Mouse (Mus musculus) testis, postnatal 10 days (tissue): Measurements from ENCODE around the gene Pdgfra.

Experiments
- DNase-seq: peaks from one replicate; pipeline ENCODE4 v3.0.0; 2021; ENCODE audit warnings: low spot score

Pdgfra gene

GRCm38 (mm10) chr5:75155741-75156553 is 3.9 kb downstream of the Pdgfra start:
- peak; percentile 90 for DNase-seq

- DNase-seq: peak; percentile 58
Measured at GRCm38 (mm10) chr5:75156554-75157036, 4.5 kb downstream of the Pdgfra start.

- DNase-seq: no peak
Measured at GRCm38 (mm10) chr5:75157038-75157437, 4.9 kb downstream of the Pdgfra start.

GRCm38 (mm10) chr5:75160530-75161170 is 8.6 kb downstream of the Pdgfra start:
- DNase-seq: no peak

- no peak for DNase-seq
Measured at GRCm38 (mm10) chr5:75161586-75161985, 9.5 kb downstream of the Pdgfra start.

GRCm38 (mm10) chr5:75163289-75163951 is 11.3 kb downstream of the Pdgfra start:
- no peak for DNase-seq

- no peak for DNase-seq
Measured at GRCm38 (mm10) chr5:75164688-75165087, 12.6 kb downstream of the Pdgfra start.

- no peak for DNase-seq
Measured at GRCm38 (mm10) chr5:75169837-75170236, 17.7 kb downstream of the Pdgfra start.

GRCm38 (mm10) chr5:75171859-75172258 is 19.8 kb downstream of the Pdgfra start:
- no peak for DNase-seq

GRCm38 (mm10) chr5:75179249-75179648 is 27.2 kb downstream of the Pdgfra start:
- DNase-seq: no peak

GRCm38 (mm10) chr5:75179726-75180290 is 27.7 kb downstream of the Pdgfra start:
- DNase-seq: no peak

GRCm38 (mm10) chr5:75183653-75184052 is 31.6 kb downstream of the Pdgfra start:
- no peak for DNase-seq

- no peak for DNase-seq
Measured at GRCm38 (mm10) chr5:75184112-75184511, 32.0 kb downstream of the Pdgfra start.

GRCm38 (mm10) chr5:75184693-75185235 is 32.7 kb downstream of the Pdgfra start:
- no peak for DNase-seq

- DNase-seq: no peak
Measured at GRCm38 (mm10) chr5:75185584-75185983, 33.5 kb downstream of the Pdgfra start.

GRCm38 (mm10) chr5:75189319-75189987 is 37.4 kb downstream of the Pdgfra start:
- no peak for DNase-seq

GRCm38 (mm10) chr5:75193107-75193506 is 41.0 kb downstream of the Pdgfra start:
- DNase-seq: no peak

- no peak for DNase-seq
Measured at GRCm38 (mm10) chr5:75198413-75198812, 46.3 kb downstream of the Pdgfra start.

GRCm38 (mm10) chr5:75199698-75200365 is 47.7 kb downstream of the Pdgfra start:
- DNase-seq: no peak

GRCm38 (mm10) chr5:75200366-75200724 is 48.3 kb downstream of the Pdgfra start:
- no peak for DNase-seq

- DNase-seq: no peak
Measured at GRCm38 (mm10) chr5:75207905-75208304, 55.8 kb downstream of the Pdgfra start.
